Mouse (Mus musculus) Muller cell, postnatal 12 days (primary cell): ENCODE measurements at regions not wholly inside any gene's neighbourhood (a gene's known extent, or its start where the extent isn't known, plus 50 kb on each side); places are given as distances from the start of the nearest gene placed in this dataset.
"Not testable (repeated sequence)": the region's sequence is repeated elsewhere in the genome, so short reads cannot be mapped to it uniquely, and the experiment has no call there.

Experiments
- DNase-seq: peaks from one replicate; pipeline ENCODE4 v3.0.0-alpha.2; 2015; ENCODE audit errors: inconsistent ontology term

DNA sequence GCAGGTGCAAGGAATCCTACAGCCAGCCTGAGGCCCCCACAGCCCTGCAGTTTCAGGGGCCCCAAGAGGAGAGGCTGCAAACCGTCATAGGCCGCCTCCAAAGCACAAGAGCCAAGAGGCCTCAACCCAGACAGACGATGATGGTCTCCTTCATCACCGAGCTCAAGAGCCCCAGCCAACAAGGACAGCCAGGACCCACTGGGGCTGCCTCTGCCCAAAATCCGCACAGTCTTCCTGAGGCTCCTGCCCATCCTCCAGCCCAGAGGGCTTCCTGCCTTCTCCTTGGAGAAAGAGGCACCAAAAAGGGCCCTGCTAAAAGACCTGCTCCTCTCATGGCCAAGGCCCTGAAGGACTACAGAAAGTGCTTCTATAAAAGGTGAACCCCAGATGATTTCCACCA is 112.3 kb downstream of the Nus1 start:
- not testable (repeated sequence) for DNase-seq

- no peak for DNase-seq
Observed at GRCm38 (mm10) chr10:52530846-52531245, 113.5 kb downstream of the Nus1 start.

DNA sequence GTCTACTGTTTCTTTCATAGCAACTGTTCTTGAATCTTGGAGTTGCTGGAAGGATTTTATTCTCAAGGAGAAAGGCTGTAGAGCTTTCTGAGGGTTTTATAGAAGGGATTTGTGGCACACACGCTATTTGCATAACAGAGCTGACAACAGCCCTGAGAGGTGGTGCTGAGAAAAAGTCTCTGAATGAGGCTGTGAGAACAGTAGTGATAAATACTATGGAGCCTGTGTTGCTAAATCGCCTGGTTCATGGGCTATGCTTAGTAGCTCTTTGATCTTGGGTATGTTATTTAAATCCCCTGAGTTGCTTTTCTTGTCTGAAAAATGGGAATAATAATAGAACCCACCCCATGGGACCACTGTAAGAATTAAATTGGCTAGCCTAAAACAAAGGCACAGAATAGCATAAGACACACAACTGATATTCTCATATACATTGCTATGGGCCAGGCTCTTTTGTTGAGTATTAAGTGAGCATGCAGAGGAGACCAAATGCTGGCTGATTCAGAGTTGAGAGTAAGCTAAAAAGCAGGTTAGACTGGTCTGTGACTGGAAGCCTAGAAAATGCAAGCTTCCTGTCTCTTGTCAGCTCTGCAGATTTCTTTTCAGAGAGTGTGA is 116.0 kb downstream of the Nus1 start:
- DNase-seq, result no peak

- peak; percentile 64 for DNase-seq
Observed at GRCm38 (mm10) chr10:52533893-52534287, 116.5 kb downstream of the Nus1 start.

- DNase-seq, result no peak
Observed at GRCm38 (mm10) chr10:52545566-52545965, 128.2 kb downstream of the Nus1 start.

DNA sequence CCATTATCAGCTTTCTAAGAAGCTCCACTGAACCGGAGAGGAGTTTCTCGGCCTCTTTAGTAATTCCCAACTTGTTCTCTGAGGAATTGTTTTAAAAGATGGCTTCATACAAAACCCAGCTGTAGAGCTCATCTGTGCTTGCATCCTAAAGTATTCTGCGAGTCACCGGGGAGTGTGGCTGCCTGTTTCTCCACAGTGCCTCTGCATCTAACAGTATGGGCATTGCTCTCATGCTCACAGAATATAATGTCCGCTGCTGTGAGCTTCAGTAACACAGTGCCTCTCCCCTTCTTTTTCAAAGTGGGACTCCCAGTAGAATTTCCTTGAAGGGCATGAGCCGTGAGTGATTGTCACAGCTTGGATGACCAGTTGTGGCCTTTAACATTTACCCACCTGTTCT is 113.0 kb upstream of the Slc35f1 start:
- no peak for DNase-seq

- DNase-seq, result no peak
Observed at GRCm38 (mm10) chr10:52577795-52578194, 112.5 kb upstream of the Slc35f1 start.

DNA sequence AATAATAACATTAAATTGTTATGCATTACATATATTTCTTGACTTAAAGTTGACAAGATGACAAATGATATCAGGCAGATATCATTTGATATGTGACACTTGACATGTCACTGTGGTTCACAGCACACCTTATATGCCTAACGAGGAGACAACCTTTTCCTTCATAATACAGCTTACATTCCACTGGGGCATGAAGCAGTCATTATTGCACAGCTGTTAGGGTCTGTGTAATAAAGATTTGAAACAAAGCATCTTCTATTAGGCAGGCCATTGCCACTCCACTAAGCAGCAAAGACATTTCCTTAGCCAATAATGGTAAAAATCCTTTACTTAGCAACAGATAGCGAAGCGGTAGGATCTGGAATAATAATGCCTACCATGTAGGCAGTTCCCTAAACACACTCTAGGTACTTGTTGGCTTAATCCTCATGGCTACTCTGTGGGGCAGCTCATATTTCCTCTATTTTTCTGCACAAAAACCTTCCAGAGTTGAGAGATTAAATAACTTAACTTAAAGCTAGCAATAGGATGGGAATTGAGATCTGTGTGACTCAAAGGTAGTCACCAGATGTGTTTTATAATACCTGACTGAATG is 112.0 kb upstream of the Slc35f1 start:
- no peak for DNase-seq

DNA sequence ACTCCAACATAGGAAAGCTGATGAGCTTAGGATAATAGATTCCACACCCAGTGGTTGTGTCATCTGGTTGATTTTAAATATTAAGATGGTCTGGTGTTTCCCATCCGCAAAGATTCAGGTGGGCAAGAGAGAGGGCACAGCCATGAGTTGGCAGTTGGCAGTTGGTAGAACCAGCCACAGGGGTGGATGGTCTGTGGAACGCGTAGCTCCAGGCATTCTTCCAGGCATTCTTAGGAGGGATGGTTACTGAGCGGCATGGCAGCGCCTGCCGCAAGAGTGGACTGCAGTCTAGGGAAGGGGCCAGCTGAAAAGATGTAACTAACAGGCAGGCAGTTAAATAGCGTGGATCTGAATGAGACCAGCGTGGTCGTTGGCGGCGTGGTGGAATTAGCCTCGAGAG is 96.6 kb upstream of the Slc35f1 start:
- no peak for DNase-seq
